Mouse (Mus musculus) C2C12 (cell line): Measurements from ENCODE around the gene Slc13a3.

Experiments
- CEBPB ChIP-seq: IDR thresholded peaks from one replicate; pipeline ENCODE4 v1.6.1; 2011; ENCODE audit warnings: low read depth, mild to moderate bottlenecking, control low read depth, moderate library complexity
- CTCF ChIP-seq: IDR thresholded peaks from one replicate; pipeline ENCODE4 v1.5.1; 2011; ENCODE audit not compliant: control insufficient read depth, insufficient read depth, insufficient read length
- MYOD1 ChIP-seq: IDR thresholded peaks from one replicate; pipeline ENCODE4 v1.6.1; 2011; ENCODE audit warnings: low read depth; ENCODE audit not compliant: control insufficient read depth, insufficient read length
- USF1 ChIP-seq: IDR thresholded peaks from one replicate; pipeline ENCODE4 v1.6.1; 2011; ENCODE audit warnings: low read depth, mild to moderate bottlenecking, control low read depth, moderate library complexity

DNA sequence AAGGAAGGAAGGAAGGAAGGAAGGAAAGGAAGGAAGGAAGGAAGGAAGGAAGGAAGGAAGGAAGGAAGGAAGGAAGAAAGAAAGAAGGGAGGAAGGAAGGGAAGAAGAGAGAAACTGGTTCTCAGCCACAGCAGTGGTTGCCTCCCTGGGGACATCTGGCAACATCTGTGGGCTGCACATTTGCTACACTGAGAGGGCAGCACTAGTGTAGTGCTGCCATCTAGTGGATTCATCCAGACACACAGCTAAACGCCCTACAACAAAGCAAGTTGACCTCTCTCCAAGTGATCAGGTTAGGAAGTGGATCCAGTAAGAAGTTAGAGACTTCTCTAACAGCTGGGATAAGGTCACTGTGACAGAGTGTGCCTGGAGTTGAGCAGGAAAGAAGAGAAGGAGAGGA is 112.2 kb downstream of the Slc13a3 start:
- TF ChIP-seq CTCF (peak; percentile 79), CEBPB (no peak), MYOD1 (no peak), USF1 (no peak)
